Mouse (Mus musculus) heart, adult 2 months (tissue): ENCODE measurements around the gene Lgi4.

Experiments used
- CTCF ChIP-seq: fragments of 200-600 bp; IDR thresholded peaks from 2 replicates; pipeline ENCODE4 v1.8.1; 2022; ENCODE audit warnings: antibody characterized with exemption, mild to moderate bottlenecking, moderate library complexity
- EP300 ChIP-seq: fragments of 200-500 bp; IDR thresholded peaks from 2 replicates; pipeline ENCODE4 v1.6.1; 2011; ENCODE audit warnings: low read depth, low read length, control low read depth; ENCODE audit not compliant: insufficient read depth
- POLR2A ChIP-seq: fragments of 200-500 bp; IDR thresholded peaks from 2 replicates; pipeline ENCODE4 v1.6.1; 2011; ENCODE audit warnings: mild to moderate bottlenecking, low read depth, low read length, control low read depth; ENCODE audit not compliant: insufficient read depth

DNA sequence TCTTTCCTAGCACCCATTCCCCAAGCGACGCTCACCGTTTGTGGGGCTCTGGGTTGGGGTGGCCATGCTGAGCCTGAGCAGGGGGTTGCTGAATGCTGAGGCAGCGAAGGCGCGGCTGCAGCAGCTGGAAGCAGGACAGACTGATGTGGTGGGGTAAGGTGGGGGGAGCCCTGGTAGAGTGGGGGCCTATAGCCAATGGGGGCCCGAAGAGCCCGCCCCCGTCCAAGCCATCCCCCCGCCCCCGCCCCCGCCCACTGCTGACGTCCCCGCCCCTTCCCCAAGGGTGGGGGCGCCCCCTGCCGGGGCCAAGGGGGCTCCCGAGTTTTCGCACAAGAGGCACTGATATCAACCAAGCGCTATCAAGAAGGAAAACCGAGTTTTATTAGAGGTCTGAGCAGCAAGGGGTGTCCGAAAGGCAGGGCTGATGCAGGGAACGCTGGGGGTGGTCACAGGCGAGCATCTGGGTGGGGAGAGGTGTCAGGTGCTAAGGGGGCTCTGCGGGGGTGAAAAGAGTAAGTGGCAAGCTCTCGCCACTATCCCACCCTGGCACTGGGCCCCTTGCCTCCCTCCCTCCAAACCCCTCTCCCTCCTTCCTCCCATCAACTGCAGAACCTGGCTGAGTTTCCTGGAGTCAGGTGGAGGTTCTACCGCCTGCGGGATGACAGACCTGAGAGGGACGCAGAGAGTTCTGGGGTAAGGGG lies 7.7 kb upstream of the Lgi4 start, which contains the start of gene Fxyd7:
- TF ChIP-seq POLR2A: no peak
- TF ChIP-seq EP300: no peak
- peak; percentile 14 for TF ChIP-seq CTCF
